12 mouse cellular contexts compared by ENCODE assay signal in genomic region chr1:91883115-91883514, GRCm38 (mm10).
A peak's percentile ranks its signal among the peaks of the same experiment; 100 is the strongest.
DNase-seq lines count a peak whose midpoint lies in the region; ATAC-seq lines count a peak whose summit lies in the region.
"Had no signal": no experiment of that assay in that cellular context is flagged by ENCODE, and none has a peak within 500 bp of the region (broad histone marks: within the 10 kb centered on the region; RNA-seq: fewer than 3 reads in every experiment).

No protein-coding gene starts in this region.

- H3K27me3 ChIP-seq in heart, embryonic 16.5 days (ENCODE audit: control insufficient read depth, insufficient read depth, low read length), result no peaks in the 10 kb centered on the region
- H3K27me3 ChIP-seq in midbrain, embryonic 14.5 days (ENCODE audit: control insufficient read depth, insufficient read depth, low read length), result no peaks in the 10 kb centered on the region
- no peaks in the 10 kb centered on the region for H3K27me3 ChIP-seq in midbrain, embryonic 10.5 days (ENCODE audit: low read depth, poor library complexity, severe bottlenecking)
- H3K27me3 ChIP-seq in stomach, embryonic 16.5 days (ENCODE audit: control insufficient read depth, insufficient read depth, low read length), result no peaks in the 10 kb centered on the region
- H3K27me3 ChIP-seq: heart, embryonic 13.5 days had no signal

- ATAC-seq in heart, embryonic 16.5 days (replicated peaks; ENCODE audit: extremely low read depth, insufficient read depth, low FRiP score), result peak; percentile 23; the same call in 1 of the 2 replicates
- no peak for ATAC-seq in midbrain, embryonic 14.5 days (ENCODE audit: low FRiP score, low TSS enrichment)
- peak; percentile 78 for ATAC-seq in stomach, embryonic 16.5 days (ENCODE audit: insufficient read depth, low FRiP score)
- ATAC-seq: inflammation-experienced regulatory T-cells, adult 6 months had no signal

- DNase-seq in heart, adult 18-20 months, result no peak
- DNase-seq in midbrain, embryonic 14.5 days, result peak; percentile 21
- DNase-seq in midbrain, embryonic 10.5 days (ENCODE audit: low spot score), result no peak
- peak; percentile 61 for DNase-seq in kidney, postnatal 10 days
- no peak for DNase-seq in right cerebral cortex, adult 2 months (ENCODE audit: low spot score in 2 of 2)
- no peak for DNase-seq in adrenal gland, adult 18-20 months (ENCODE audit: low spot score in 2 of 2)
- DNase-seq: cerebellum, adult 8-10 months had no signal

- H3K9me3 ChIP-seq in heart, embryonic 16.5 days (replicated peaks; ENCODE audit: control insufficient read depth, low read length), result no peaks in the 10 kb centered on the region; the same call in 1 of the 2 replicates
- peaks cover 10% of the 10 kb centered on the region; the same call in 1 of the 2 replicates for H3K9me3 ChIP-seq in midbrain, embryonic 14.5 days (ENCODE audit: control insufficient read depth, low read length)
- H3K9me3 ChIP-seq in midbrain, embryonic 10.5 days (replicated peaks), result peaks cover 11% of the 10 kb centered on the region; the same call in 1 of the 2 replicates
- no peaks in the 10 kb centered on the region for H3K9me3 ChIP-seq in stomach, embryonic 16.5 days (replicated peaks; ENCODE audit: control insufficient read depth, low read length)

- H3K36me3 ChIP-seq in heart, embryonic 16.5 days (ENCODE audit: control insufficient read depth, insufficient read depth), result no peaks in the 10 kb centered on the region
- H3K36me3 ChIP-seq in midbrain, embryonic 14.5 days (ENCODE audit: control insufficient read depth, insufficient read depth, low read length), result no peaks in the 10 kb centered on the region
- H3K36me3 ChIP-seq in midbrain, embryonic 10.5 days, result no peaks in the 10 kb centered on the region
- no peaks in the 10 kb centered on the region for H3K36me3 ChIP-seq in stomach, embryonic 16.5 days (ENCODE audit: control insufficient read depth, insufficient read depth, low read length)
- H3K36me3 ChIP-seq: heart, embryonic 13.5 days had no signal

- peaks cover 3% of the 10 kb centered on the region; the same call in 1 of the 2 replicates for H3K4me1 ChIP-seq in heart, embryonic 16.5 days (ENCODE audit: control insufficient read depth, insufficient read depth, low read length)
- H3K4me1 ChIP-seq in midbrain, embryonic 14.5 days (ENCODE audit: control insufficient read depth, insufficient read depth, low read length), result no peaks in the 10 kb centered on the region
- H3K4me1 ChIP-seq in midbrain, embryonic 10.5 days, result peaks cover 4% of the 10 kb centered on the region
- no peaks in the 10 kb centered on the region for H3K4me1 ChIP-seq in stomach, embryonic 16.5 days (ENCODE audit: control insufficient read depth, insufficient read depth, low read length)

- no peak overlapping the region for H3K9ac ChIP-seq in heart, embryonic 16.5 days (ENCODE audit: low read length)
- no peak overlapping the region for H3K9ac ChIP-seq in midbrain, embryonic 14.5 days (replicated peaks; ENCODE audit: low read length)
- no peak overlapping the region for H3K9ac ChIP-seq in stomach, embryonic 16.5 days (ENCODE audit: low read length)
- H3K9ac ChIP-seq: heart, embryonic 13.5 days had no signal

- no peak overlapping the region for H3K27ac ChIP-seq in heart, embryonic 16.5 days (ENCODE audit: low read length)
- H3K27ac ChIP-seq in midbrain, embryonic 14.5 days (replicated peaks; ENCODE audit: low read depth, low read length), result no peak overlapping the region
- H3K27ac ChIP-seq in midbrain, embryonic 10.5 days (replicated peaks), result no peak overlapping the region
- H3K27ac ChIP-seq in stomach, embryonic 16.5 days (ENCODE audit: low read length), result peak overlapping the region; percentile 43; the same call in 1 of the 2 replicates
- H3K27ac ChIP-seq: heart, embryonic 13.5 days; left cerebral cortex, adult 2 months had no signal

- 45% methylated on average over 5 of the region's 5 CpGs for WGBS in heart, embryonic 16.5 days
- 76% methylated on average over 5 of the region's 5 CpGs for WGBS in midbrain, embryonic 14.5 days
- WGBS in midbrain, embryonic 10.5 days, result 81% methylated on average over 5 of the region's 5 CpGs
- WGBS in stomach, embryonic 16.5 days, result 38% methylated on average over 5 of the region's 5 CpGs

- no peak overlapping the region for H3K4me2 ChIP-seq in heart, embryonic 16.5 days (ENCODE audit: low read depth, low read length)
- no peak overlapping the region for H3K4me2 ChIP-seq in midbrain, embryonic 14.5 days (ENCODE audit: low read length)
- no peak overlapping the region for H3K4me2 ChIP-seq in stomach, embryonic 16.5 days (ENCODE audit: low read depth, low read length)
- H3K4me2 ChIP-seq: heart, embryonic 13.5 days had no signal

- H3K4me3 ChIP-seq in heart, embryonic 16.5 days (ENCODE audit: low read length), result no peak overlapping the region
- no peak overlapping the region for H3K4me3 ChIP-seq in midbrain, embryonic 14.5 days (replicated peaks; ENCODE audit: low read depth, low read length)
- no peak overlapping the region for H3K4me3 ChIP-seq in midbrain, embryonic 10.5 days
- H3K4me3 ChIP-seq in stomach, embryonic 16.5 days (replicated peaks; ENCODE audit: low read length), result no peak overlapping the region
- H3K4me3 ChIP-seq: heart, embryonic 13.5 days; left cerebral cortex, adult 2 months had no signal

Comparison
In these comparisons a context has a peak if more than half of its experiments do, and no peak if none do; other contexts are left out.
1. DNase-seq: peak in midbrain, embryonic 14.5 days (single experiment) and kidney, postnatal 10 days (single experiment); none in heart, adult 18-20 months (0 of 2), midbrain, embryonic 10.5 days (single experiment), right cerebral cortex, adult 2 months (0 of 2) and adrenal gland, adult 18-20 months (0 of 2).